Mouse (Mus musculus) lung, postnatal 0 days (tissue): ENCODE measurements around the gene Agpat2. TPM values are rescaled to one million over a fixed set of nuclear protein-coding genes. Genes with fewer than 3 reads are reported as not detected.
A peak's percentile ranks its signal among the peaks of the same experiment; 100 is the strongest.

Experiments
- ATAC-seq: fragments of 200-750 bp; cut with Nextera tagmentation; 2 replicates; pipeline ENCODE4 v1.8.0; 2017; ENCODE audit warnings: moderate library complexity
- DNase-seq: peaks from one replicate; pipeline ENCODE4 v3.0.0-alpha.2; 2016; ENCODE audit warnings: low spot score
- H3K27ac ChIP-seq: fragments of 300-500 bp; sonication (generic); 2 replicates; pipeline ENCODE4 v1.5.1; 2014; ENCODE audit warnings: antibody characterized with exemption, mild to moderate bottlenecking, low read length, mixed read lengths
- H3K27me3 ChIP-seq: fragments of 300-500 bp; sonication (generic); replicated peaks from 2 replicates; pipeline ENCODE4 v1.6.1; 2014; ENCODE audit warnings: low read length, mixed read lengths; ENCODE audit not compliant: insufficient read depth
- H3K36me3 ChIP-seq: fragments of 300-500 bp; sonication (generic); 2 replicates; pipeline ENCODE4 v1.6.1; 2014; ENCODE audit warnings: low read length, mixed read lengths; ENCODE audit not compliant: insufficient read depth
- H3K4me1 ChIP-seq: fragments of 300-500 bp; sonication (generic); 2 replicates; pipeline ENCODE4 v1.6.1; 2014; ENCODE audit warnings: antibody characterized with exemption, low read depth, low read length, mixed read lengths; ENCODE audit not compliant: insufficient read depth
- H3K4me2 ChIP-seq: fragments of 300-500 bp; sonication (generic); replicated peaks from 2 replicates; pipeline ENCODE4 v1.6.1; 2014; ENCODE audit warnings: low read depth, mild to moderate bottlenecking, low read length, moderate library complexity, mixed read lengths
- H3K4me3 ChIP-seq: fragments of 300-500 bp; sonication (generic); 2 replicates; pipeline ENCODE4 v1.5.1; 2014; ENCODE audit warnings: low read depth, low read length
- H3K9ac ChIP-seq: fragments of 300-500 bp; sonication (generic); replicated peaks from 2 replicates; pipeline ENCODE4 v1.6.1; 2014; ENCODE audit warnings: low read depth, mild to moderate bottlenecking
- H3K9me3 ChIP-seq: fragments of 300-500 bp; sonication (generic); 2 replicates; pipeline ENCODE4 v1.6.1; 2016; ENCODE audit warnings: low read length, mixed read lengths
- CTCF ChIP-seq: IDR thresholded peaks from 2 replicates; pipeline ENCODE4 v1.5.1; 2016; ENCODE audit warnings: antibody characterized with exemption, mild to moderate bottlenecking
- EP300 ChIP-seq: IDR thresholded peaks from 2 replicates; pipeline ENCODE4 v1.6.1; 2016; ENCODE audit warnings: antibody characterized with exemption, mild to moderate bottlenecking, control low read depth
- WGBS: fragments of 180-500 bp; shearing (Covaris S2); extraction: QIAGEN DNeasy Blood & Tissue Kit; methylation state at CpG from one replicate; pipeline ENCODE4 v1.1.7; 2014; 5-methylcytosine and 5-hydroxymethylcytosine counted together
- polyA plus RNA-seq: library from polyadenylated mRNA; unstranded; fragments of >200 nt; fragmentation: Nextera tagmentation; extraction: Ambion mirVana; gene quantifications from 2 replicates; pipeline ENCODE4 v1.2.1, GENCODE M21; 2015

The Agpat2 gene
- polyA plus RNA-seq, 1 experiment from 2014 or later, result 72.8 TPM

DNA sequence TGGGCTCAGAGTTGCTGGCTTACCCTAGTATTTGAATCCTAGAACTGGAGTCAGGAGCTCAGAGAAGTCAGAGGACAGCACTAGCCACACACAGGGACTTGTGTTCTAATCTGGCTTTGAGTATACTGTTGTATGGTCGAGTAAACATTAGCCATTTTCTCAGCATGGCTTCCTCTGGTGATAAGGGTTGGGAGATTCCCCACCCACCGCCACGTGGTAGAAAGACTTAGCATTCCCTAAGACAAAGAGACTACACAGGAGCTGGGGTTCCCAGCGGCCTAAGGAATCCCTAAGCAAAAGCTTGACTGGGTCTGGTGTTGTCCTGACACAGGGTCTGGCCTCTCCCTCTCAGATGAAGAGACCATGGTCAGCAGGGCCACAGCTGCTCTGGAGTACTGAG is 27.8 kb downstream of the Agpat2 start:
- H3K9me3 ChIP-seq, result no peaks in the 10 kb centered on the region
- 48% methylated on average over 4 of the region's 4 CpGs for WGBS

GRCm38 (mm10) chr2:26575865-26576264 is 28.4 kb downstream of the Agpat2 start:
- ATAC-seq (peak; percentile 58), DNase-seq (peak; percentile 79)
- peaks cover 13% of the 10 kb centered on the region for H3K4me1 ChIP-seq
- no peak overlapping the region for H3K4me2 ChIP-seq
- 0 out of 2 replicates have a peak overlapping the region, but pooled peaks have one; percentile 1 for H3K9ac ChIP-seq
- no peaks in the 10 kb centered on the region for H3K9me3 ChIP-seq
- no peak for TF ChIP-seq CTCF
- TF ChIP-seq EP300, result peak; percentile 99
- no peak overlapping the region for H3K4me3 ChIP-seq
- WGBS, result 44% methylated on average over 4 of the region's 4 CpGs
- no peaks in the 10 kb centered on the region for H3K27me3 ChIP-seq
- no peaks in the 10 kb centered on the region for H3K36me3 ChIP-seq
- peak overlapping the region; percentile 89 for H3K27ac ChIP-seq

More for the DNA sequence above, 27.8 kb downstream of the Agpat2 start:
- peak overlapping the region; percentile 89 for H3K27ac ChIP-seq
- H3K9ac ChIP-seq, result no peak overlapping the region
- ATAC-seq (no peak), DNase-seq (no peak)
- TF ChIP-seq EP300 (no peak), CTCF (no peak)
- no peaks in the 10 kb centered on the region for H3K36me3 ChIP-seq
- peaks cover 13% of the 10 kb centered on the region for H3K4me1 ChIP-seq
- peak overlapping the region; percentile 19; the same call in 1 of the 2 replicates for H3K4me2 ChIP-seq
- no peak overlapping the region for H3K4me3 ChIP-seq
- no peaks in the 10 kb centered on the region for H3K27me3 ChIP-seq

DNA sequence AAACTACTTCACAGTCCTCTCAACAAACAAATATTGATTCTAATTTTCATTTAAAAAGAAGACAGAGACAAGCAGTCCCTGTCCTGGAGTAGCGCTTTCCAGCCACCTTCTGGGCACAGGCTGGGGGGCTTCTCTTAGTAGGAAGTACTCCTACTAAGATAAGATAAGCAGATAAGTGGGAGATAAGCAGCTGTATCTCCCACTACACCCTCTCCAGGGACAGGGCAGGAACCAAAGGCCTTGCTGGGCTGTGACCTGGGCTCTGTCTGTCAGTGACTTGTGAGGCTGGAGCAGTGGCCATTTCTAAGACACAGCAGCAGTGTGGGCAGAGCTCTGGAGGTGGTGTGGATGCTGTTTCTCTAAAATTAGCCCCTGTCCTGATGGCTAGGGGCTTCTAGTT is 28.8 kb downstream of the Agpat2 start:
- WGBS, result 54% methylated on average over 1 of the region's 1 CpGs
- Histone ChIP-seq H3K9me3 (no peaks in the 10 kb centered on the region), H3K4me3 (no peak overlapping the region), H3K36me3 (no peaks in the 10 kb centered on the region), H3K4me2 (no peak overlapping the region), H3K4me1 (peaks cover 13% of the 10 kb centered on the region), H3K9ac (0 out of 2 replicates have a peak overlapping the region, but pooled peaks have one; percentile 1), H3K27ac (peak overlapping the region; percentile 75), H3K27me3 (no peaks in the 10 kb centered on the region)
- TF ChIP-seq CTCF (no peak), EP300 (no peak)
- ATAC-seq, result no peak
- peak; percentile 7 for DNase-seq

- Histone ChIP-seq H3K9ac (0 out of 2 replicates have a peak overlapping the region, but pooled peaks have one; percentile 1), H3K36me3 (no peaks in the 10 kb centered on the region), H3K4me2 (no peak overlapping the region), H3K4me1 (peaks cover 11% of the 10 kb centered on the region), H3K9me3 (no peaks in the 10 kb centered on the region), H3K4me3 (no peak overlapping the region), H3K27ac (peak overlapping the region; percentile 75), H3K27me3 (no peaks in the 10 kb centered on the region)
- no peak for TF ChIP-seq EP300
- TF ChIP-seq CTCF, result no peak
- no peak for DNase-seq
- WGBS, result 61% methylated on average over 5 of the region's 5 CpGs
- no peak for ATAC-seq
These were observed 29.4 kb downstream of the Agpat2 start for GRCm38 (mm10) chr2:26574862-26575261.

DNA sequence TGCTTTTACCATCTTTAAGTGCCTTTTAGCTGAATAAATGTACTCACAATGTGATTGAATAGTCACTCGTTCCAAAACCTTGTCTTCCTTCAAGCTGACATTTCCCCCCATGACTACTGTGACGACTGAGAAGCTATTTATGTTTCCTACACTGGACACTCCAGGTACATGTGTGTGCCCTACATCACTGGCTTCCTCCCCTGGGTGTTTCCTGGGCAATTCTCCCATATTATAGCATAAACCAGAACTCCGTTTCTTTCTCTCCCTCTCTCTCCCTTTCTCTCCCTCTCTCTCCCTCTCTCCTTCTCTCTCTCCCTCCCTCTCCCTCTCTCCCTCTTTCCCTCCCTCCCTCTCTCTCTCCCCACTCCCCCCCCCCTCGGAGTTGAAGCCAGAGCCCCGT is 30.4 kb downstream of the Agpat2 start:
- Histone ChIP-seq H3K27me3 (no peaks in the 10 kb centered on the region), H3K4me1 (peaks cover 15% of the 10 kb centered on the region), H3K4me3 (no peak overlapping the region), H3K9ac (no peak overlapping the region), H3K4me2 (0 out of 2 replicates have a peak overlapping the region, but pooled peaks have one; percentile 8), H3K9me3 (no peaks in the 10 kb centered on the region), H3K36me3 (no peaks in the 10 kb centered on the region), H3K27ac (peak overlapping the region; percentile 75)
- no peak for ATAC-seq
- no peak; the same call in 1 of the 2 replicates for TF ChIP-seq EP300
- TF ChIP-seq CTCF, result no peak
- DNase-seq, result no peak
- 7% methylated on average over 5 of the region's 5 CpGs for WGBS

DNA sequence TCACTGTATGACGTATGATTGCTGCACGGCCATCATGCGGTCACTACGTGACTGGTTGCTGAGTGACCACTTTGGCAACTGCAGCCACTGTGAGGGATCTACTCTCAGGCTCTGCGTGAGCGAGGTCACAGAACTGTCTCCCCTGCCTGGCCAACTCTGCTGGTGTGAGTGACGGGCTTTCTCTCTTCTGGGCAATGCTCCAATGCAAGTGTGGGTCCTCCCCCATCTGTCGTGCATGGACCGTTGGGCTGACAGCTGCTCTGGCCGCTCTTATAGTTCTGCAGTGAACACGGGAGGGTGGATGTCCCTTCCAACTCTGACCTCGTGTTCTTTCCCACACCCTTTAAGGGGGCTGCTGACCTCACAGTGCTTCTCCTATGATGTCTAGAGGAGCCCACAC is 30.8 kb downstream of the Agpat2 start:
- no peak overlapping the region for H3K9ac ChIP-seq
- H3K4me2 ChIP-seq, result 0 out of 2 replicates have a peak overlapping the region, but pooled peaks have one; percentile 8
- TF ChIP-seq CTCF, result no peak
- peak; percentile 64; the same call in 1 of the 2 replicates for TF ChIP-seq EP300
- 22% methylated on average over 12 of the region's 12 CpGs for WGBS
- ATAC-seq, result peak; percentile 66
- peak; percentile 93 for DNase-seq
- H3K27ac ChIP-seq, result peak overlapping the region; percentile 75
- H3K4me1 ChIP-seq, result peaks cover 15% of the 10 kb centered on the region
- no peaks in the 10 kb centered on the region for H3K36me3 ChIP-seq
- H3K4me3 ChIP-seq, result no peak overlapping the region
- H3K9me3 ChIP-seq, result no peaks in the 10 kb centered on the region
- no peaks in the 10 kb centered on the region for H3K27me3 ChIP-seq
